Mouse (Mus musculus): Measurements from ENCODE around the gene Rfx1. TPM values are rescaled to one million over a fixed set of nuclear protein-coding genes. Genes with fewer than 3 reads are reported as not detected.

Gene Rfx1
- polyA plus RNA-seq, 1 experiment from 2014 or later: 8.5 TPM

GRCm38 (mm10) chr8:84140838-84141237 lies 74.2 kb downstream of the Rfx1 start:
- H3K36me3 ChIP-seq: peaks cover 95% of the 10 kb centered on the region
- WGBS: 88% methylated on average over 4 of the region's 4 CpGs
- H3K4me1 ChIP-seq (replicated peaks): peaks cover 4% of the 10 kb centered on the region; the same call in 1 of the 2 replicates

DNA sequence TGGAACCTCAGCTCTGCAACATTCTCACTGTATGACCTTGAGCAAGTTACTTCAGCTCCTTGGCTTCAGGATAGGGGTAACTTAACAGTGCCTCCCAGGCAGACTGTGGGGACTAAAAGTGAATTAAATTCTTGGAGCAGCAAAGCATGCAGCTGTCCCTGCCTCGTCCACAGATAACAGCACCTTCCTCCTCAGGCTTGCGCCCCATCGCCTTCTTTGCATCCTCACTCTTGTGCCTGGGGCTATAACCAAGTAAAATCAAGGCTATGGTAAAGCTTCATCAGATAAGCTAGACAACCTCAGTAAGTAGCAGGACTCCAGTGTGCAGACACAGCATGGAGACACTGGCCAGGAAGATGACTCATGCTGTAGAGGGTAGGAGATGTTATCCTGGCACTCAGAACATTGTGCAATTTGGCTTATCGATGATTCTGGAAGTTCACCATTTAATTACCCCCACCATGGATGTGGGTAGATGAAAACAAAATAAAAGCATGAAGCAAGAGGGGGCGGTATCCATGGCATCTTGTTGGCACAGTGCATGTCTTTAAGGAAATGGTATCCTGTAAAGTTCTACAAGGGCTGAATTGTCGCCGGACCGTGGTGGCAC lies 78.1 kb downstream of the Rfx1 start:
- 95% methylated on average over 8 of the region's 8 CpGs for WGBS
- Histone ChIP-seq H3K4me3 (no peak overlapping the region), H3K36me3 (peaks cover 62% of the 10 kb centered on the region), H3K27ac (no peak overlapping the region), H3K9me3 (no peaks in the 10 kb centered on the region), H3K4me1 (replicated peaks) (peaks cover 32% of the 10 kb centered on the region), H3K27me3 (ENCODE audit: insufficient read depth, poor library complexity, severe bottlenecking) (peaks cover 5% of the 10 kb centered on the region; the same call in 1 of the 2 replicates)
- DNase-seq (ENCODE audit: low spot score): no peak

More at GRCm38 (mm10) chr8:84140838-84141237, 74.2 kb downstream of the Rfx1 start:
- Histone ChIP-seq H3K4me3 (no peak overlapping the region), H3K27me3 (ENCODE audit: insufficient read depth, poor library complexity, severe bottlenecking) (no peaks in the 10 kb centered on the region), H3K27ac (no peak overlapping the region), H3K9me3 (no peaks in the 10 kb centered on the region)
- DNase-seq (ENCODE audit: low spot score): no peak

MicroRNA genes within 50 kb of the gene (microRNA counts, 519-probe panel; counts per million panel counts)
- microRNA mmu-miR-709: 1,255 counts per million, percentile 77 among the panel's probes with 10 or more counts

Other genes starting within 250 kb of the Rfx1 start
- 10.9 and 15.4 TPM in 2 replicates for gene Adgrl1, start 166.7 kb upstream of the Rfx1 start, polyA plus RNA-seq (2016; fragmentation: Nextera tagmentation; extraction: Ambion mirVana)
- gene Gm10644, start 111.6 kb upstream of the Rfx1 start, polyA plus RNA-seq (2016; fragmentation: Nextera tagmentation; extraction: Ambion mirVana): 1.1 and 1.5 TPM in 2 replicates
- 99.1 and 112 TPM in 2 replicates for gene Asf1b, start 111.3 kb upstream of the Rfx1 start, polyA plus RNA-seq (2016; fragmentation: Nextera tagmentation; extraction: Ambion mirVana)
- 170 and 194 TPM in 2 replicates for gene Prkaca, start 93.8 kb upstream of the Rfx1 start, polyA plus RNA-seq (2016; fragmentation: Nextera tagmentation; extraction: Ambion mirVana)
- 7.6 and 9.5 TPM in 2 replicates for gene Samd1, start 69.2 kb upstream of the Rfx1 start, polyA plus RNA-seq (2016; fragmentation: Nextera tagmentation; extraction: Ambion mirVana)
- gene 1700067K01Rik, start 65.3 kb upstream of the Rfx1 start, polyA plus RNA-seq (2016; fragmentation: Nextera tagmentation; extraction: Ambion mirVana): 0.52 and 0.54 TPM in 2 replicates
- gene 2210011C24Rik, start 54.7 kb upstream of the Rfx1 start, polyA plus RNA-seq (2016; fragmentation: Nextera tagmentation; extraction: Ambion mirVana): 0.86 TPM in 1 of 2 replicates, not detected in the other
- 9.2 and 10.0 TPM in 2 replicates for gene Palm3, start 45.4 kb upstream of the Rfx1 start, polyA plus RNA-seq (2016; fragmentation: Nextera tagmentation; extraction: Ambion mirVana)
- gene Il27ra, start 24.2 kb upstream of the Rfx1 start, polyA plus RNA-seq (2016; fragmentation: Nextera tagmentation; extraction: Ambion mirVana): 0.24 and 0.30 TPM in 2 replicates
- 0.69 TPM in 1 of 2 replicates, not detected in the other for gene Rln3, start 21.8 kb upstream of the Rfx1 start, polyA plus RNA-seq (2016; fragmentation: Nextera tagmentation; extraction: Ambion mirVana)
- 1.5 and 1.8 TPM in 2 replicates for gene Gm10643, start 1.7 kb upstream of the Rfx1 start, polyA plus RNA-seq (2016; fragmentation: Nextera tagmentation; extraction: Ambion mirVana)
- 16.7 and 19.2 TPM in 2 replicates for gene Dcaf15, start 37.9 kb downstream of the Rfx1 start, polyA plus RNA-seq (2016; fragmentation: Nextera tagmentation; extraction: Ambion mirVana)
- 0.13 TPM in 1 of 2 replicates, not detected in the other for gene Podnl1, start 59.2 kb downstream of the Rfx1 start, polyA plus RNA-seq (2016; fragmentation: Nextera tagmentation; extraction: Ambion mirVana)
- gene Cc2d1a, start 81.1 kb downstream of the Rfx1 start, polyA plus RNA-seq (2016; fragmentation: Nextera tagmentation; extraction: Ambion mirVana): 18.2 and 19.0 TPM in 2 replicates
- 2.1 TPM in 2 replicates for gene 4930432K21Rik, start 81.2 kb downstream of the Rfx1 start, polyA plus RNA-seq (2016; fragmentation: Nextera tagmentation; extraction: Ambion mirVana)
- gene Nanos3, start 118.4 kb downstream of the Rfx1 start, polyA plus RNA-seq (2016; fragmentation: Nextera tagmentation; extraction: Ambion mirVana): 2.5 and 6.8 TPM in 2 replicates
- 36.9 and 53.5 TPM in 2 replicates for gene Zswim4, start 170.2 kb downstream of the Rfx1 start, polyA plus RNA-seq (2016; fragmentation: Nextera tagmentation; extraction: Ambion mirVana)
- 386 TPM in 2 replicates for gene D8Ertd738e, start 182.9 kb downstream of the Rfx1 start, polyA plus RNA-seq (2016; fragmentation: Nextera tagmentation; extraction: Ambion mirVana)
- 65.3 and 72.1 TPM in 2 replicates for gene Mri1, start 190.5 kb downstream of the Rfx1 start, polyA plus RNA-seq (2016; fragmentation: Nextera tagmentation; extraction: Ambion mirVana)
- 22.2 and 27.2 TPM in 2 replicates for gene Ccdc130, start 203.5 kb downstream of the Rfx1 start, polyA plus RNA-seq (2016; fragmentation: Nextera tagmentation; extraction: Ambion mirVana)